Mouse (Mus musculus) kidney, embryonic 15.5 days (tissue): ENCODE results near the gene Msh3. TPM values are rescaled to one million over a fixed set of nuclear protein-coding genes. Genes with fewer than 3 reads are reported as not detected.
"Not testable (repeated sequence)": the region's sequence is repeated elsewhere in the genome, so short reads cannot be mapped to it uniquely, and the experiment has no call there.

Source experiments
- ATAC-seq: fragments of 200-750 bp; cut with Nextera tagmentation; replicated peaks from 2 replicates; pipeline ENCODE4 v1.8.0; 2017; ENCODE audit warnings: moderate TSS enrichment; ENCODE audit not compliant: low FRiP score
- H3K27ac ChIP-seq: fragments of 300-500 bp; sonication (generic); 2 replicates; pipeline ENCODE4 v1.5.1; 2015; ENCODE audit warnings: mild to moderate bottlenecking, inconsistent platforms
- H3K27me3 ChIP-seq: fragments of 300-500 bp; sonication (generic); 2 replicates; pipeline ENCODE4 v1.6.1; 2015; ENCODE audit warnings: inconsistent platforms
- H3K36me3 ChIP-seq: fragments of 300-500 bp; sonication (generic); 2 replicates; pipeline ENCODE4 v1.6.1; 2015; ENCODE audit warnings: inconsistent platforms
- H3K4me1 ChIP-seq: fragments of 300-500 bp; sonication (generic); 2 replicates; pipeline ENCODE4 v1.6.1; 2015; ENCODE audit warnings: inconsistent platforms
- H3K4me2 ChIP-seq: fragments of 300-500 bp; sonication (generic); 2 replicates; pipeline ENCODE4 v1.6.1; 2015; ENCODE audit warnings: moderate library complexity, mild to moderate bottlenecking, inconsistent platforms
- H3K4me3 ChIP-seq: fragments of 300-500 bp; sonication (generic); replicated peaks from 2 replicates; pipeline ENCODE4 v1.5.1; 2015; ENCODE audit warnings: mild to moderate bottlenecking, inconsistent platforms
- H3K9ac ChIP-seq: fragments of 300-500 bp; sonication (generic); 2 replicates; pipeline ENCODE4 v1.6.1; 2015; ENCODE audit warnings: mild to moderate bottlenecking, inconsistent platforms
- H3K9me3 ChIP-seq: fragments of 300-500 bp; sonication (generic); replicated peaks from 2 replicates; pipeline ENCODE4 v1.6.1; 2016; ENCODE audit warnings: inconsistent platforms
- WGBS: fragments of 180-500 bp; shearing (Covaris S2); methylation state at CpG from one replicate; pipeline ENCODE4 v1.1.7; 2015; ENCODE audit warnings: mixed read lengths; 5-methylcytosine and 5-hydroxymethylcytosine counted together
- polyA plus RNA-seq: library from polyadenylated mRNA; unstranded; fragments of >200 nt; fragmentation: Nextera tagmentation; extraction: Ambion mirVana; gene quantifications from 2 replicates; pipeline ENCODE4 v1.2.1, GENCODE M21; 2015

Gene Msh3
- polyA plus RNA-seq, 1 experiment from 2014 or later = 29.6 TPM

DNA sequence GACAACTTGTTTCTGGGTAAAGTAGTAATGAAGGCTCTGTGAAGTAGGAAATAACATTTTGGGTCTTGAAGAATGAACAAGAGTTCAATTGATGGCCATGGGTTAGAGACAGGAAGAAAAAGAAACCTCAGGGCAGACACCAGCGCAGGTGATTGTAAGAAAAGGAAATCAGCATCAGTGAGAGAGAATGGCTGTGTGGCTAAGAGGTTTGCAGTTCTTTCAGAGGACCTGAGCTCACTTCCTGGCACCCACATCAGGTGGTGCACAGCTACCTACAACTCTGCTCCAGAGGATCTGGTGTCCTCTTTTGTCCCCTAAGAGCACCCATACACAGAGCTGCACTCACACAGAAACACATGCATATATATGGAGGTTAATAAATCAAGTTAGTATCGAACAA is 110.1 kb downstream of the Msh3 start:
- no peaks in the 10 kb centered on the region for H3K4me1 ChIP-seq
- WGBS = 91% methylated on average over 2 of the region's 2 CpGs

DNA sequence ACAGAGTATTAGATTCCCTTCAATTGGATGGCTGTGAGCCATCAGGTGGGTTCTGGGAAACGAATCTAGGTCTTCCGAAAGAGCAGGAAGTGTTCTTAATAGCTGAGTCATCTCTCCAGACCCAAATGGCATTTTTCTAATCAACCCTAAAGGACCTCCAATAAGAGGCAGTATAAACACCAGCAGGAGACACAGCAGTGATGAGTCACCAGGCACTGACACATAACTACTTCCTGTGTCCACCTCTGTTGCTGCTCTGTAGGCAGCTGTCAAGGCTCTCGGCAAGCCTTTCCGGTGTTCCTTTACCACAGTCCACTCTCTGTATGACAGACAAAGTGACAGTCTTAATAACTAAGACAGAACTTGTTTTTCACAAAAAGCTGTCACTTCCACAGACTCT is 113.4 kb downstream of the Msh3 start:
- no peak overlapping the region for H3K4me3 ChIP-seq
- ATAC-seq = no peak
- H3K9ac ChIP-seq = no peak overlapping the region
- H3K27ac ChIP-seq = no peak overlapping the region
- H3K27me3 ChIP-seq = no peaks in the 10 kb centered on the region
- peaks cover 6% of the 10 kb centered on the region; the same call in 1 of the 2 replicates for H3K36me3 ChIP-seq
- no peak overlapping the region for H3K4me2 ChIP-seq
- no peaks in the 10 kb centered on the region for H3K4me1 ChIP-seq
- no peaks in the 10 kb centered on the region for H3K9me3 ChIP-seq
- WGBS = 83% methylated on average over 4 of the region's 4 CpGs

More for the DNA sequence above, 110.1 kb downstream of the Msh3 start:
- Histone ChIP-seq H3K36me3 (peaks cover 9% of the 10 kb centered on the region), H3K9ac (no peak overlapping the region), H3K9me3 (no peaks in the 10 kb centered on the region), H3K27me3 (no peaks in the 10 kb centered on the region), H3K27ac (no peak overlapping the region), H3K4me3 (no peak overlapping the region), H3K4me2 (no peak overlapping the region)
- no peak for ATAC-seq

DNA sequence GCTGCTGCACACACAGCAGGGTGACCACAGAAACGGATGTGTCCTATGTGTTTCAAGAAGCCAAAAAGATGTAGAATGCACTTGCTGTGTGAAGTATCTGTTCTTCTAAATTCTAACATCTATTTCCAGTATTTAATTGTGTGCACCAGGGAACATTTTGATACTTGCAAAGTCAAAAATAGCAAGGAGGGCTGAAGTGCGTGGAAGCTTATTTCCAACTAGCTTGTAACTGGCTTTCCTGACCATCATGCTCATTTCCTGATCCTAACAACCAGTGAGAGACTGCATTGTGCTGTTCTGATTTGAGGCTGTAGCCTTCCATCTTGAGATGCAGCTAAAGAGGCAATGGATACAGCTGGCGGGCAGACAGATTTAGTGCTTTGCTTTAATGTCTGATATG is 116.9 kb downstream of the Msh3 start:
- WGBS = 90% methylated on average over 3 of the region's 3 CpGs
- Histone ChIP-seq H3K4me2 (no peak overlapping the region), H3K9ac (no peak overlapping the region), H3K4me3 (no peak overlapping the region), H3K27me3 (no peaks in the 10 kb centered on the region), H3K27ac (no peak overlapping the region), H3K9me3 (no peaks in the 10 kb centered on the region), H3K4me1 (no peaks in the 10 kb centered on the region), H3K36me3 (peaks cover 29% of the 10 kb centered on the region)
- ATAC-seq = no peak

DNA sequence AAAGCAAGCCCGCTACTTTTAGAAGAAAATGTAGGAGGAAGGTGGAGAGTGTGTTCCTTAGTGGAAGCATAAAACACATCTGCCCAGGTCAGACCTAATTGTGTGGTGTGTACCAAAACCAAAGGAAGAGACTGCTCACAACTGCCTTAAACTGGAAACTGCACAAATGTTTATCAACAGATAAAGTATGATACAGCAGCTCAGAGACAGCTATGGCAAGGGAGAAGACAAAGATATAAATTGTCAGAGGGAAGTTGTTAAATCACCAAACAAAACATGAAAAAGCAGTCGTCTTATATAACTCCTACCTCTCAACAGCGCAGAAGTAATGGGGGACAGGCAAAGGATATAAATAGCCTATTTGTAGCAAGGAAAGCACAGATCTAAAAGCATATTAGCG is 117.8 kb downstream of the Msh3 start:
- no peak for ATAC-seq
- Histone ChIP-seq H3K4me1 (no peaks in the 10 kb centered on the region), H3K4me2 (no peak overlapping the region), H3K4me3 (no peak overlapping the region), H3K36me3 (peaks cover 30% of the 10 kb centered on the region), H3K27me3 (no peaks in the 10 kb centered on the region), H3K9ac (no peak overlapping the region), H3K27ac (no peak overlapping the region), H3K9me3 (no peaks in the 10 kb centered on the region)
- WGBS = 79% methylated on average over 4 of the region's 4 CpGs

DNA sequence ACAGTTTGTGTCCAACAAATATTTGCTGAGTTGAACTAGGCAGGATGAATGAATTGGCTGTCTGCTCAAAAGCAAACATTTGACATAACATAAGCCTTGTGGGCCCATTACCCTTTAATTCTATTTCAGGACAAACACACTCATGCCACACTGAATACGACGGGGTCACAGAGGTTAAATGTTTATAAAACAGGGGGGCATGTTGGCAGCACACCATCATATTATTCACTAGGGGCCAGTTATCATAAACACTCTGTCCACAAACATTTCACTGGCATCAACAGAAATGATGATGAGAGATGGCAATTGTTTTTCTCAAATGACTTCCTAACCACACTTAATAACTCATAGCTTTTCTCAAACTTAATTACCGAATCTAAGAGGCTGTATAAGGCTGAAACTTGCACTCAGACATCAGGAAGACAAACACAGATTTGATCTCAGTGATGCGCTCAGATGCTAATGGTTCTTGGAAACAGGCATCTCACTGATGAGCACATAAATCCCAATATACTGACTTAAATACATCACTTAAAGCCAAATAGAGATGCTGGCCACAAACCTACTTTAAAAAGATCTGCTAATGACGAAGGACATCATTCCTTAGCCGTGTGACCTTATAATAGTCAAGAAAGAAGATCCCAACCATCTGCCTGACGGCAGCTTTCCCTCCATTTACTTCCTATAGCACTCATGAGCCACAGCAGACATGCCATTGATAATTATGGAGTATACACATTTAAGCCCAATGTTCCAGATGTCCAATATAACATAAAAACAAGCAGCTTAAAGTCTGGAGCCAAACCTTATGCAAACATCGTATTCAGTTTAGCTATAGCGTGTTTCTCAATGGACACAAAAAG is 122.5 kb downstream of the Msh3 start:
- no peak overlapping the region for H3K4me2 ChIP-seq
- no peaks in the 10 kb centered on the region for H3K27me3 ChIP-seq
- no peak overlapping the region for H3K4me3 ChIP-seq
- peaks cover 24% of the 10 kb centered on the region for H3K36me3 ChIP-seq
- no peaks in the 10 kb centered on the region for H3K9me3 ChIP-seq
- no peak overlapping the region for H3K27ac ChIP-seq
- no peak for ATAC-seq
- no peaks in the 10 kb centered on the region for H3K4me1 ChIP-seq
- no peak overlapping the region for H3K9ac ChIP-seq
- WGBS = 77% methylated on average over 9 of the region's 9 CpGs

DNA sequence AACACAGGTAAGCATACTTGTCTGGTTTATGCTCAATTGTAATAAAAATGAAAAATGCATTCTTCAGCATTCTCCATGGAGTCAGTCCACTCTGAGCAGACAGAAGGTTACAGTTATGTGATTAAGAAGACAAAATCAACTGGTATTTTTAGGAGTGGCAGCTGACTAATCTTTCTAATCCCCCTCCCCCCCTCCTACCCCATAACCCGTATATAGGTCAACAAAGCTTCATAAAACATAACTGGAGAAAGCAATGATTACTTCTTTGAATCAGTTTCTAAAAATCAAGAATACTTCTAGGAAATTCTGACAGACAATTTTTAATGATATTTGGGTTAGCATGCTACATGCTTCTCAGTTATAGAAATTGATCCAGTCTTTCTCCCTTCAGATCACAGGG is 126.8 kb downstream of the Msh3 start:
- 0 out of 2 replicates have a peak, but pooled peaks cover 2% of the 10 kb centered on the region for H3K36me3 ChIP-seq
- H3K4me1 ChIP-seq = no peaks in the 10 kb centered on the region
- no peak overlapping the region for H3K4me2 ChIP-seq
- no peak overlapping the region for H3K27ac ChIP-seq
- 67% methylated on average over 1 of the region's 1 CpGs for WGBS
- H3K9me3 ChIP-seq = no peaks in the 10 kb centered on the region
- no peak overlapping the region for H3K4me3 ChIP-seq
- ATAC-seq = no peak
- H3K27me3 ChIP-seq = no peaks in the 10 kb centered on the region
- no peak overlapping the region for H3K9ac ChIP-seq

DNA sequence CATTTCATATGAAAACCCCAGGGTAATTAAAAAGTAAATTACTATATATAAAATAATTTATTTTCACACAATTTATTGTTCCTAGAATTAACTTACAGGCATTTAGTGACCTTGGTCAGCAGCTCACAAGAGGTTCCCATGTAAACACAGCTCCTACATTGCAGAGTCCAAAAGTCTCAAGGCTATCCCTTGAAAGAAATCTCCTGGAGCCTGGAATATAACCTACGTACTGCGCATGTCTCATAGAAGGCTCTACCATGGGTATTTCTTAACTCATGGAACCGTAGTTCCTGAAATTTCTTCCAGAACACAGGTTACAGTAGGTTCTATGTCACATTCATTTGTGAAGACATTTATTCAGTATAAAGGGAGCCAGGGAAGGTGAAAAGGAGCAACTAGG is 131.2 kb downstream of the Msh3 start:
- no peak overlapping the region for H3K27ac ChIP-seq
- WGBS = 90% methylated on average over 3 of the region's 3 CpGs
- ATAC-seq = no peak
- peaks cover 27% of the 10 kb centered on the region for H3K36me3 ChIP-seq
- H3K4me2 ChIP-seq = no peak overlapping the region
- H3K27me3 ChIP-seq = no peaks in the 10 kb centered on the region
- no peak overlapping the region for H3K4me3 ChIP-seq
- no peaks in the 10 kb centered on the region for H3K4me1 ChIP-seq
- no peaks in the 10 kb centered on the region for H3K9me3 ChIP-seq
- no peak overlapping the region for H3K9ac ChIP-seq

DNA sequence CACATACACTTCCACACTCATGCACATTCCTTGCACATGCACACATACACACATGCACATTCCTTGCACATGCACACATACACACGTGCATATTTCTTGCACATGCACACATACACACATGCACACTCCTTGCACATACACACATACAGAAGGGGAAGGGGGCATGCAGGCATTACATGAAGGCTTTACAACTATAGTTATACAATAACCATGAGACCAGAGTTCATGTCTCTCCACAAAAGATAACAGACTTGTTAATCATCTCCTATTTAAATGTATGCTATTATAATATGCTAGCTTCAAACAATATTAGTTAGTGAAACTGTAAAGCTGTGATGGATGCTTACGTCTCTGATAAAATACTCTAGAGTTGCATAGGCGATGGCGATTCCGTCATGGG is 132.0 kb downstream of the Msh3 start:
- no peak for ATAC-seq
- no peaks in the 10 kb centered on the region for H3K4me1 ChIP-seq
- H3K4me3 ChIP-seq = no peak overlapping the region
- H3K27ac ChIP-seq = no peak overlapping the region
- H3K9ac ChIP-seq = no peak overlapping the region
- WGBS = 94% methylated on average over 5 of the region's 5 CpGs
- H3K36me3 ChIP-seq = peaks cover 27% of the 10 kb centered on the region
- H3K27me3 ChIP-seq = no peaks in the 10 kb centered on the region
- no peak overlapping the region for H3K4me2 ChIP-seq
- no peaks in the 10 kb centered on the region for H3K9me3 ChIP-seq

DNA sequence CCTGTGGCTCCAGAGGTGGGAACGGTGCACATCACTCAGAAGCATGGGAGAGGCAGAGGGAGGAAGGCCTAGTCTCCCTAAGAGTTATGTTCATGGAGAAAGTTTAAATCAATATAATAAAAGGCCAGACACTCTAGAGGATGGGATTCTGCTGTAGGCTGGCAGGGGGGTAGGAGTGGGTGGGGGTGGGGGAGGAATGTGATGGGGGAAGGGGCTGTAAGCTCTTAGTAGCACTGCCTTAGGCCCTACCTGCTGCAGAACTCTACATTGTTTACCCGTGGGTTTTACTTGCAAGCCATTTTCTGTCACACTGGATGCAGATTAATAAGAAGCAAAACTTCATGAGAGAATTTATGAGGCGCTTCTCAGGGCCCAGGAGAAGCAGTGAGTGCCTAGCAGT is 135.0 kb downstream of the Msh3 start:
- H3K36me3 ChIP-seq = peaks cover 35% of the 10 kb centered on the region
- no peak for ATAC-seq
- H3K27me3 ChIP-seq = no peaks in the 10 kb centered on the region
- H3K9ac ChIP-seq = no peak overlapping the region
- no peaks in the 10 kb centered on the region for H3K9me3 ChIP-seq
- no peaks in the 10 kb centered on the region for H3K4me1 ChIP-seq
- no peak overlapping the region for H3K27ac ChIP-seq
- H3K4me3 ChIP-seq = no peak overlapping the region
- no peak overlapping the region for H3K4me2 ChIP-seq
- WGBS = 61% methylated on average over 3 of the region's 3 CpGs

DNA sequence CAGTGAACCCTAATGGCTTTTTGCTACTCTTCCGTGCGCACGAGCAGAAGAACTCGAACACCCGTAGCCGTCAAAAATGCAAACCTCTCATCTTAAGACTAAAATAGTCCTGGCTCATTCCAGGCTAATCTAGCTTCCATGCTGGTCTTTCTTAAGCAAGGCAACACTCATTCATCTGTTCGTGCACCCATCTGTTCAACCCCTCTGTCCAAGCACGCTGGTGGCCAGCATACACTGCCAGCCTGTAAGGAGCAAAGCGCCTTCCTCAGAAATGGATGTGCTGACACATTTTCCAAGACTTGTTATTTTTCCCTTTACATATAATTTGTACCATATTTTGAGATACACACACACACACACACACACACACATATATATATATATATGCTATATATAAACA is 137.6 kb downstream of the Msh3 start:
- Histone ChIP-seq H3K36me3 (peaks cover 47% of the 10 kb centered on the region), H3K4me1 (no peaks in the 10 kb centered on the region), H3K9me3 (no peaks in the 10 kb centered on the region), H3K4me2 (no peak overlapping the region), H3K27ac (no peak overlapping the region), H3K9ac (no peak overlapping the region), H3K4me3 (no peak overlapping the region), H3K27me3 (no peaks in the 10 kb centered on the region)
- WGBS = 89% methylated on average over 9 of the region's 9 CpGs
- ATAC-seq = no peak

DNA sequence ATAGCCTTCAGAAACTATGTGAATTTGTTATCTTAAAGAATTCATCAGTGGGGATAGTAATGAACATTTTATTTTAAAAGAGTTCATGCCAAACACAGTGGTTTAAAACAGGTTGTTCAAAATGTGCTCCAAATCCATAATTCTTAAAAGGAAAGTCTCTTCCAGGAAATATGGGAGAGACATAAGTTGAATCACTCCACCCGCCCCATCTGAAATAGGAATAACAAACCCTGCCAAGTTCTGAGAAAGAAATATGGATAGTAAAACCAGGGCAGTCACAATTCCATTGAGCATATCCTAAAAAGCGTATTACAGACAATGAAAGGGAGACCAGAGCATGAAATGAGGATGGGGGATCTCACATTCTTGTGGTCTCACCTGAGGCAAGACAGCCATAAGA is 157.9 kb downstream of the Msh3 start:
- Histone ChIP-seq H3K27me3 (no peaks in the 10 kb centered on the region), H3K27ac (no peak overlapping the region), H3K4me3 (no peak overlapping the region), H3K9ac (no peak overlapping the region), H3K36me3 (no peaks in the 10 kb centered on the region), H3K9me3 (no peaks in the 10 kb centered on the region), H3K4me1 (no peaks in the 10 kb centered on the region), H3K4me2 (no peak overlapping the region)
- 75% methylated on average over 2 of the region's 2 CpGs for WGBS
- ATAC-seq = no peak

DNA sequence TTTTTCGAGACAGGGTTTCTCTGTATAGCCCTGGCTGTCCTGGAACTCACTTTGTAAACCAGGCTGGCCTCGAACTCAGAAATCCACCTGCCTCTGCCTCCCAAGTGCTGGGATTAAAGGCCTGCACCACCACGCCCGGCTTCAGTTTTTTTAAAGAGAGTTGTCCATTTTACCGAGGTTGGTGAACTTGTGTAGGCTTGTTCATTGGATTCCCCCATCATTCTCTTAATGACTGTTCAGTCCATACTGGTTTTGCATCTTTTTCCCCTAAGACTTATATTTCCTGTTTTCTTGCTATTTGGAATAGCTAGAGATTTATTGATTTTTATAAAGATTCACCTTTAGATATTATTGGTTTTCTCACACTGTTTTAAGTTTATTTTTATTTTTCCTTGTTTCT is 161.0 kb downstream of the Msh3 start:
- not testable (repeated sequence) for H3K27me3 ChIP-seq, H3K4me2 ChIP-seq, H3K9ac ChIP-seq, H3K4me1 ChIP-seq, H3K4me3 ChIP-seq, H3K9me3 ChIP-seq, H3K36me3 ChIP-seq, ATAC-seq, H3K27ac ChIP-seq
- 89% methylated on average over 5 of the region's 5 CpGs for WGBS

DNA sequence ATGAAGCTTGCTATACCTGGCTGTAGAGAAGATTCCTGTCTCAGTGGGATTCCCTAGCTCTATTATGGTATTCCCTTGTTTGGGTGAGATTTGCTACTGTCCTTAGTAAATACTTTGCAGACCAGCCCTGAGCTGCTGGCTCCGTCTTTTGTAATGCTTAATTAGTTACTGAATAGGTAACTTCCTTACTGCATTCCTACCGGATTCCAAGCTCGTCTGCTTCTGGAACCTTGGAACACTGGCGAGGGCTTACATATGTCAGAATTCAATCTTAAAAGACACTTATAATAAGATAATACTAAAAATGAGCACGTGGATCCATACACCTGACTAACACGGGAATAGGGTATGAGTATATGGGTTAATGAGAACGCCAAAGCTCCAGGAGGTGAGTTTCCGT is 182.1 kb downstream of the Msh3 start:
- not testable (repeated sequence) for H3K4me2 ChIP-seq, H3K4me1 ChIP-seq, H3K9ac ChIP-seq, H3K9me3 ChIP-seq, H3K36me3 ChIP-seq, H3K27me3 ChIP-seq, ATAC-seq, H3K4me3 ChIP-seq, H3K27ac ChIP-seq
- WGBS = 79% methylated on average over 8 of the region's 8 CpGs
